Mouse (Mus musculus) liver, embryonic 14.5 days (tissue): ENCODE data around the gene Ndufaf2.

ENCODE experiments used
- CTCF ChIP-seq: IDR thresholded peaks from 2 replicates; pipeline ENCODE4 v1.5.1; 2016; ENCODE audit warnings: antibody characterized with exemption, low read depth, control low read depth
- EP300 ChIP-seq: IDR thresholded peaks from 2 replicates; pipeline ENCODE4 v1.6.1; 2016; ENCODE audit warnings: antibody characterized with exemption, low read depth

GRCm38 (mm10) chr13:108114257-108114656 is 44.2 kb downstream of the Ndufaf2 start:
- TF ChIP-seq CTCF: no peak
- TF ChIP-seq EP300: no peak
